Mouse (Mus musculus) heart, postnatal 0 days (tissue): ENCODE measurements around the gene Ppp2r1b.

Source experiments
- CTCF ChIP-seq: IDR thresholded peaks from 2 replicates; pipeline ENCODE4 v1.5.1; 2016; ENCODE audit warnings: antibody characterized with exemption, control low read depth, low read depth
- EP300 ChIP-seq: IDR thresholded peaks from 2 replicates; pipeline ENCODE4 v1.6.1; 2016; ENCODE audit warnings: antibody characterized with exemption, low read depth

- TF ChIP-seq CTCF, result no peak
- TF ChIP-seq EP300, result no peak
These were observed 22.9 kb upstream of the Ppp2r1b start for GRCm38 (mm10) chr9:50822216-50822615.
